Mouse (Mus musculus) urinary bladder, adult 18-20 months (tissue): ENCODE data around the gene Tas2r143.
A peak's percentile ranks its signal among the peaks of the same experiment; 100 is the strongest.

Source experiments
- DNase-seq, 2 experiments: peaks; one replicate each; pipeline ENCODE4 v3.0.0; 2022; ENCODE audit warnings: low spot score in 2 of 2, mixed read lengths in 2 of 2

Gene Tas2r143

DNA sequence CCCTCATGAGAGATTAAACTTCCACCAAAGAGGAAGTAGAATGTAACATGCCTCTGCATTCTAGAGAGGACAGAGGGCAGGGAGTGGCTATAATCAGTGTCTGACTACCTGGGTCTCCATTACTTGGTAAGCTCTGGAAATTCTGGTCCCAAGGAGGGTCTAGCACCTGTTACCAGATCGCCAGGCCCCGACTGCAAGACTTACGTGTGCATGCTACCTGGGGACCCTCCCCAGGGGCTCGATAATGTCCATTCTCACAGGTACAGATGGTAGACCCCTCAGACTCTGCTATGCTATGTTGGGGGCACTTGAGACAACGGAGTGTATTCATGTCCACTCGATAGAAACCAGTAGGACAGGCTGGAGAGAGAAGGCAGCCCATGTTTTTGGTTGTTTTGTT lies 34.8 kb upstream of the Tas2r143 start:
- DNase-seq, result no peak

DNA sequence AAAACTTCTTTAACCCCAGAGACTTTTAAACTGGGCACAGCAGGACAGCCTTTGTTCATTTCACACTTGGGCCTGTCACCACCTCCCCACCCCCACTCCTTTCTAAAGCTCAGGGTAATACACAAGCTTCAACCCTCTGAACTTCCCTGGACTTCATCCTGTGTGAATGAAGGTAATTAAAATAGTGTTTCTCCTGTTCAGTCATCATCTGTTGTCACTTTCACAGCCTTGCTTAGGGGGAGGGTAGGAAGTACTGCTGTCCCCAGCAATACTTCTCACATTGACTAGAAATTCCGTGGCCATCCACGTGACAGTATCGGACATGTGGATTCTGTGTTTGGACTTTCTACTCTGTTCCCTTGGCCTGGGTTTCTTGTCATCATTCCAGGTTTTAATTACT lies 30.2 kb upstream of the Tas2r143 start:
- DNase-seq, result no peak

DNA sequence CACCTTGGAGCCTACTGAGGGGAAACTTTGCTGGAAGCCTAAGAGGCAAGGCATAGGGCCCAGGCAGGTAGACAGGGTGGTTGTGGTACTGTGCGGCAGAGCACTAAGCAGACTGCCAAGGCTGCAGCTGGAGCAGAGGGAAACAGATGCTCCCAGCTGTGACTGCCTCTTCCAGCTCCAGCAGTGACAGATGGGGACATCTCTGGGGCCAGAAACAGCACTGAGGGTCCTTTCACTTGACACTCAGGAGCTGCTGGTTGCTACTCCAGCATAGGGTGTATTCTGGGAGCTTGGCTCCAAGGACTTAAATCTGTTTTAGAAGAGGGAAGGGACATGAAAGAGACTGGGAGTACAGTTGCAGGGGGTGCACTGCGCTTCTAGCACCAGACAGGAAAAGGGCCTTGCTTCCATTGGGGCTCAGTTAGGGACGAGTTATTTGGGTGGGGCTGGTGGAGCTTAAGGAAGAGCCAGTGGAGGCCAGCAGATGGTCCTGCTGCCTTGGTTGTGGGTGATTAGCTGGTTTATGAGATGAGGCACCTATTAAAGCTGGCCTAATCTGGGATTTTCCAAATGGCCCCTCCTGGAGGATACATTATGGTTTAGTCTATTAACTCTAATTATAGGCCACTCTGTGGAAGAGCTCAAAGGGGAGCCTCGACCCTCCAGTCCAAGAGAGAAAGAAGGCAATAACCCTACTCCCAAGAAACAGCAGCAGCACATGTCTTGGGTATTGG lies 29.2 kb upstream of the Tas2r143 start:
- no peak for DNase-seq

DNA sequence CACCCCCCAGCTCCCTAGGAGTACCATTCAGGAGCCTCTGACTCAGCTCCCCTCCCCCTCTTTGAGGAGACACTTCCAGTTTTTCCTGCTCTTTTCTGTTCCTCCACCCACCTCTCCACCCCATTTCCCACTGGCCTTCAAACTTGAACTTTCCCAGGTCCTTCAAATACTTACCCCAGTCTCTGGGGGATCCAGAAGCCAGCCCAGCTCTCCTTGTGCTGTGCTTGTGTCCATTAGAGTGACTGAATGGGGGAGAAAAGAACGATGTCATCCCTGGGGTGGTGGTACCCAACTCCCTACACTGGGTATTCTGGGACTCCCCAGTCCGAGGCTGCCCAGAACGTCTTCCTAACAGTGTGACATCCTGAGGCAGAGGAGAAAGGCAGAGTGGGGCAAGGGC lies 28.0 kb upstream of the Tas2r143 start:
- DNase-seq, result no peak

DNA sequence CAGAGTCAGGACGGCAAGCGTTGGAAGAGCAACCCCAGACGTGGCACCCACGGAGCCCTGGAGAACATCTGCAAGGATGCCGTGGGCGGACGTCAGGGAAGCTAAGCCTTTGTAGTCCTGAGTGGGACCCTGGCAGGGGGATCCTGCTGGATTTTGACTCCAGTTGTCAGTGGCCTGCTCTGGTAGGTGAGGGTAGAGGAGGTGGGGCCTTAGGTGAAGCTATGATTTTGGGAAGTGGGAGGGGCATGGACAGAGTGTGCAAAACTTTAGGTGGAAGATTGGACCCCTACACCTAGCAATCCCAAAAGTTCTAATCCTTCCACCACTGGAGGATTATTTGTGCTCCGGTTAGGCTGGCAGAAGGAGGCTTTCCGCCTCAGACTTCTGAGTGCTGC lies 27.6 kb upstream of the Tas2r143 start:
- no peak for DNase-seq

DNA sequence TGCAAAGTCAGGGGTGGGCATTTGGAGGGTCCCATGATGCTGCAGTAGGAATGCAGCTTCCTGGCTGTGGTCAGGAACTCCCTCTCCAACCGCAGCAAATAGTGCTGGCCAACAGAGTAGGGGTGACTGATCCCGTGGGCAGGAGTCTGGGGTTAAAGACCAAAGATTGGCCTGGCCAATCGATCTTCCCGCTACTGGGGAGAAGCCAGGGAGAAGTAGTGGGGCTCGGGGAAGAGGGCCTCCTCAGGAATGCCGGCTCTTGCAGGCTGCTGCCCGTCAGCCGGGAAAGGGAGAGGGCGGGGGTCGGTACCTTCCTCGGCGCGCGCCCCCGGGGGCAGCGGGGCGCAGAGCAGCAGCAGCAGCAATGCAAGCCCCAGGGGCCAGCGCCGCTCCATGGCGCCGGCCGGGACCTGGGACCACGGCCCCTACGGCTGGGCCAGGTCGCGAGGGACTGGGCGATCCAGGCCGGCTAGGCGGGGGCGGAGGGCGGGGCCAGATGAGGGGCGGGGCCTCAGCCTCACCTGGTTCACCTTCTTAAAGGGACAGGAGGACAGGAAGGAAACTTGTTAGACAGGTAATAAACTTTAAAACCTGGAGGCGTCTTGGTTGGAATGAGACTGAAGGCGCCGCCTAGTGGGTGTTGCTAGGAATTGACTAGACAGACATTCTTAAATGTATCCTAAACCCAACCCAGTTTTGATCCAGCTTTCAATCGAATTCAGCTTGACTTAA lies 27.1 kb upstream of the Tas2r143 start, which contains the start of gene Epha1:
TSS of gene Epha1 (minus strand) at position 453 of the 732 bp plus-strand sequence.
- peak in 1 of 2 experiments; percentile 67 for DNase-seq

DNA sequence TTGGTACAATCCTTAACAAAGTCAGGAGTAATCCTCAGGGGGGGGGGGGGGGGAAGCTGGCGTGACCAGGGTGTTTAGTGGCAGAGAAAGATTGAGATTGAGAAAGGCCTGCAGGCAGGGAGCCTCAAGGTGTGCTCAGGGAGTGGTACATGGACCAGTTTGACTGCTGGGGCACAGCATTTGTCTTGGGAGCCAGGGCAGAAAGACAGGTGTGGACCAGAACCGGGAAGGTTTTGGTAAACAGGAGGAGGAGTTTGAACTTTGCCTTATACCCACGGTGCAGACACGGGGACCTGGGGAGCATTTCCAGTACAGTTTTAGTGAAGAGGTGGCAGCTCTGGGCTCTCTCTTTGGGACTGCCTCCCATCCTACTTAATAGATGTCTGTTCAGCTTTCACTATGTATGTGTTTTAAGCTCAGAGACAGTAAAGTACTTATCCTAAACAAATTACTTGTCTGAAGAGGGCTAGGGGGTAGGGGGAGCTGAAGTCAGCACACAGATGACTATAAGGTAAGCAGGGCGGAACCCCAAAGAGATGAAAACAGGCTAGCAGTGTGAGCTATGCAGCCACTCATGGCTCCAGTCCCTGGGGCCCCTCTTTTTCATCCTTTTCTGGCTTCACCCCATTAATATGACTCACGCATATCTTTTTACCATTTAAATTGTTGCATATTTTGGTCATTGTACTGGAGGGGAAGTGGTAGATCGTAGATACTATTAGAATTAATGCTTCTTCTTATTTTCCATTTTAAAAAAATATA lies 26.2 kb upstream of the Tas2r143 start:
- peak in 1 of 2 experiments; percentile 62 for DNase-seq

DNA sequence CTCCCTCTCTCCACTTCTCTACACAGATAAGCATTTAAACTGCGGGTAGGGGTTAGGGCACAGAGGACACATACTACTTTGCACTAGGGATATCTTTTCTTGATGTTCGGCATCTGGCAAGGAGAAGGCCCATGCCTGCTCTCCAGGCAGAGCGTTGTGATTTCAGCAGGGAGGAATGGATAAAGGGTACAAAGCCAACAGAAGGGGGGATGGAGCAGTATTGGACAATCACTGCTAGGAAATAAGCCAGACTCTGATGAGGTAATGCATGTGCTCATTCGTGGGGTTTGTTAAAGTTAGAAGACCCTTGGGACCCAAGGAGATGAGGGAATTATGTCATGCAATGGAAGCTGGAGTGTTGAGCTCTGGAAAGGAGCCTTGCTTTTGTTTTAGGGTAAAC lies 25.3 kb upstream of the Tas2r143 start:
- no peak for DNase-seq

DNA sequence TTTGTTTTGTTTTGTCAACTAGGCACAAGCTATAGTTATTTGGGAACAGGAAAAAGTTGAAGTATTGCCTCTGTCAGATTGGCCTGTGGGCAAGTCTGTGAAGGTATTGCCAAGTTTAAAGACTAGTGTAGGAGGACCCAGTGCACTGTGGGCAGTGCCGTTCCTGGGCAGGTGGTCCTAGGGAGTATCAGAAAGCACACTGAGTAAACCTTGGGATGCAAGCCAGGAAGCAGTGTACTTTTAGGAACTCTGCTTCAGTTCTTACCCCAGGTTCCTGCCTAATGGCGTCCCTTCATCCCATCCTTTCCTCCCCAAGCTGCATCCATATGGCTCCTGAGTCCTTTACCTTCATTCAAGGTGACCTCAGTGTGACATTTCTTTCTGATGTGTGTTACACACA lies 24.9 kb upstream of the Tas2r143 start:
- no peak for DNase-seq

DNA sequence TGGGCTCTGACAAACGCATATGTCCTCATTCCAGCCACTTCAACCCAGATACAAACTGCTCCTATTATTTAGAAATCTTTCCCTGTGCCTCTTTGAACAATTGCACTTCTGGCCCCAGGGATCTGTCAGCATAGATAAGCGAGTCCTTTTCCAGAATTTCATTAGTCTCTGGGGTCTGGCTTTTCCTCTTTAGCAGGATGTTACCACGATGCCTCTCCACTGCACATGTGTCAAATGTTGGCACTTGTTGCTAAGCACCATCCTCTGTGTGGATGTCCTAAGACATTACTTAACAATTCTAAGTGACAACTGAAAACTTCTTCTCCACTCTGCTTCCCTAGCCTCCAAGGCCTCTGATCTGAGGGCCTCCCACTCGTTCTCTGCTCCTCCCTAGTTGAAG lies 24.0 kb upstream of the Tas2r143 start:
- DNase-seq, result no peak

DNA sequence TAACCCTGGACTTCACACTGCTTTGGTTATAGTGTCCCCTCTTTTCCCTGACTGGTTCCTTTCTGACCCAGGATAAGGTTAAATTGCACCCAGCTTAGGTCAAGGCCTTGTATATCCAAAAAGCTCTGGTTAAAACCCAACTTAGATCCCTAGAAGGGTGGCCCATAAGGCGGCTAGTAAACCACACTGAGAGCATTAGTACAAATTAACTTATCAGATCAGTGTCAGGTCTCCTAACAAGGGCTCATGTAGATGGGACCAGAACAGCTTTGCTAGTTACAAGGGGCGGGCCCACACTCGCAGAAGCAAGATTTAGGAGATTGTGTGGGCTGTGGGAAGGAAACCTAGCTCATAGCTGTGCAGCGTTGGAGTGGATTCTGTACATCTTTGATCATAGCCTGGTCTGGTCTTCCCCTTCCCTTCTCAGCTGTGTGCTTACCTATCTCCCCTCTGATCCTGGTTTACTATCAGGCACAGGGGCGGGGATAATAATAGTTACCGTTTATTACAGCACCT lies 23.5 kb upstream of the Tas2r143 start:
- no peak for DNase-seq

DNA sequence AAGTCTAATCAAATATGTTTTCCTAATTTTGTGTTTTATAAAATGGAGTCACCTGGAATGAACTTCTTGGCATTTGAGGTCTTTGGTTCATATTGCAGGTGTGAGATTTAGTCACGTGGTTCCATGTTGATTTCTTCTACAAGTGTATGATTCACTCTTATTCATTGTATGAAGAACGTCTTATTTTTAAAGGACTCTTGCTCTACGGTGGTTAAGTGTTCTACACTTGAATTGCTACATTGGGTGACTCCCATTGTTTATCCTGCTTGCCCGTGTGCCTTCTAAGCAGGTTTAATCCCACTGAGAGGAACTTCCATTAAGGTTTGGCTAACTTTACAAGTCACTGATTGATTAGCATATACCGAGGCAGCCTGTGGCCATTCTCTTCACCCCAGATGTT lies 22.8 kb upstream of the Tas2r143 start:
- DNase-seq, result no peak

DNA sequence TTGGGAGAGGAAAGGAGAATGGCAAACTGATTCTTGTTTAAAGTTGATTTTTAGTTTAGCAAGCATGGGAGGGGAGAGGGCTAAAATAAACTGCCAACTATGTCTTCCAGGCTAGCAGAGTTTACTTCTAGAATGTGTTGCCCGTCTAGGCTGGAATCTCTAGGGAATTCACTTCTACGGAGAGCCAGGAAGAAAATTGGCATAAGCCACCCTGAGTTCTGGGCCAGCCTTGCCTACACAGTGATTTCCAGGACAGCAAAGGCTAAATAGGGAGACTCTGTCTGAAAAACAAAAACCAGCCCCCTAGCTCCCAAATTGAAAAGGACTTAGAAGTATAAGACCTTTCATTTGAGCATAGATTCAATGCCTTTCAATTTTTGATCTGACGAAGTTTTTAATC lies 20.5 kb upstream of the Tas2r143 start:
- DNase-seq, result no peak

DNA sequence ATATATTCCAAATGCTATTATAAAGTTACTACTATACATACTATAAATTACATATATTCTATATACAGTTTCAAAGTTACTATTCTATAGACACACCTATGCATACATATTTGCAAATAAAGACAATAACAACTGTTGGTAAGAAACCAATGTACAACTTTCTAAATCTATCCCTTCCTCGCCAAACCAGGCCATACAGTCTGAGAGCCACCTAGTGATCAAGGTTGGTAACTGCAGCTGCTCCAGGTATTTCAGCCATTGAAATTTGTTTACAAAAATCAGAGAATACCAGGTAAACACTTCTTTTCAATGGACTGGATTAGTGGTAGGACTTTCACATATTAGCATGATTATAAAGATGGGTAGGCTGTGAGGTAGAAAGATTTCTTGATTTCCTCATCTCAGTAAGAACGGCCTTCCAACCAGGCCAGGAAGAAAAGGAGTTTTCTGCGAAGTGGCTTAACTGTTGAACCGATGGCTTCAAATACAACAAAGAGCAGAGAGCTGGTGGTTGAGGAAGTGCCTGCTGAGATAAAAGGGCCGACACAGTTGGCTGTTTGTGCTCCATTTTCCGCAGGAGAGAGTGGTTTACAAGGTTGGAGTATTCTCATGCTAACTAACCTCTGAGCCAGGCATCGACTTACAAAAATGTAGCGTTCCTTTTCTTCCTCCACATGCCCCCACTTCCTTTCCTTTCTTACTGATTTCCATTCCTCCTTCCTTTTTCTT lies 19.5 kb upstream of the Tas2r143 start:
- DNase-seq, result no peak

DNA sequence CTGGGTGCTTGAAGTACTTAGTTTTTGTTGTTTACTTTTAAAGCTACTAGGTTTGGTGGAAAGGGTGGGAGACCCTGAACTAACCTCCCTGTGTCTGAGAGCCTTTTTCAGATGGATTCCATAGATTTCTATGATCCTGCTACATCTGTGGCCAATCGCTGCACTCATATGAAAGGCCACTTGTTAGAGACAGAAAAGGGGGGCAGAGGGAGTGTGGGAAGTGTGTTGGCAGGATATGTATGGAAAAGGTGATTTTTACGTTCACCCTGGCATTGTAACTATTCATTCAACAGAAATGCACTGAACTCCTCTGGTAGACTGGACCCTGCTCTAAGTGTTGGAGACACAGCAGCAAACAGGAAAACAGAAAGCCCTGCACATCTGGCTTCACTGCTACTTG lies 18.8 kb upstream of the Tas2r143 start:
- DNase-seq, result no peak

DNA sequence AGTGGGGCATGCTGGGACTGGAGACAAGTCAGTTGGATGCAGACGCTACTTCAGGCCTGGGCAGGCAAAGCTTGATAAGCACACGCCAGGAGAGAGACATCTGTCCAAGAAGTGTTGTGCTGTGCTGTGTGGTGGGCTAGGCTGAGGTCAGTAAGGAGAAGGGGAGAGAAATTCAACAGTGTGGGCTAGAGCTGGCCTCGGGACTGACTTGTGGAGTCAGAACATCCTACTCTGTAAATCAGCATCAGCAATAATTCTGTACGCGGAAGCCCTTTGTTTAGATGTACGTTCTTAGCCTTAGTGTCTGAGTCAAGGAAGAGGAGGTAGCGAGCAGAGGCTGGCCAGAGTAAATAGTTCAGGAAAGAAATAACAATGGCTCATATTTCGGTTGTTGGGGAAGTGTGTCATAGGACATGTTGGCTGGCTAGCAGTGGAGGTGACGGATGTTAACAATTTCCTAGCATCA lies 18.1 kb upstream of the Tas2r143 start:
- DNase-seq, result no peak

DNA sequence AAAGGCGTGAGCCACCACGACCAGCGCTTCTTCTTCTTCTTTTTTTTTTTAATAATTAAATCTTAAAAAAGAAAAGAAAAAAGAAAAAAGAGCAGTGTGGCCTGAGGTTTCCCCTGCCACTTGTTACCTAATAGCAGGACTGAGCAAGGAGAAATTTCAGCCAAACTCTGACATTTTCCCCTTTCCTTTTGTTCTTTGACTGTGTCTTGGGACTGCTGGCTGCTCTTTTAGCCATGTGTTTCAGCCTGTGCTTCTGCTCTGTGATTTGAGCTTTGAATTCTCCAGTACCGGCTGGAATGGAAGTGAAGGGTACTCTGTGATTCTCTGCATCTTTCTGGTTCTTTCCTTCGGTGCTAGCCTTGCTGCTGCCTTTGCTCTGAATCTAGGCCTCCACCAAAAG lies 16.7 kb upstream of the Tas2r143 start:
- DNase-seq, result no peak

DNA sequence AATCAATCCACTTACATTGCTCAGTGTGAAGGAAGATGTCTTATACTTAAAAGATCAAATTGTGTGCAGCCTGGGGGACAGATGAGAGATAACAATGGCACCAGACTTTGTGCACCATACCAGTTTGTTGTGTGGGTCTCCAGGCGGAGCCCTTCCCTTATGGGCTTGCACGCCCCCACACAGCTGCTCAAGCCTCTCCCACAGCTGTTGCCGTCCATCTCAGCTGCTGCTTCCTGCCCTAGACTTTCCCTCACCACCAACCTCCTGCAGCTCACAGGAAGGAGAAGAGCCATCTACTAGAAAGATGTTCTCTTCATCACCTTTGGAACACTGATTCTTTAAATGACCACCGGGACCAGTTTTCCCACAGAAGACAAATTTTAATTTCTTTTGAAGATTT lies 14.4 kb upstream of the Tas2r143 start:
- DNase-seq, result no peak

DNA sequence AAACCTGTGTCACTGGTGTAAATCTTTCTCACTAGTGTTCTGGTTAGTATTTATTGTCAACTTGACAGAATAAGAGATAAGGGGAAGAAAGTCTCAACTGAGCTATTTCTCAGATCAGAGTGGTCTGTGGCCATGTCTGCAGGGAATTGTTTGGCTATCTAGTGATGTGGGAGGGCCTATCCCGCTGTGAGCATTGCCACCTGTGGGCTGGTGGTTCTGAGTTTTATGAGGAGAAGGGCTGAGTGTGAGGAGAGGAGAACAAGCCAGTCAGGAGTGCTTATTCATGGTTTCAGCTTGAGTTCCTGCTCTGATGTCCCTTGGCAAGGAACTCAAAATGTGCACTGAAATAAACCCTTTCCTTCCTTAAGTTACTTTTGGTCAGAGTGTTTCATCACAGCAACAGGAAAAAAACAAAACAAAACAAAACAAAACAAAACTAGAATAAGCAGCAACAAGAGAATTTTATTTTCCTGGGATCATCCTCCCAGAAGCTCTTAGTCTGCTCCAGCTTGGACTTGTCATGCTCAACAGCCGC lies 8.2 kb upstream of the Tas2r143 start:
- no peak for DNase-seq

DNA sequence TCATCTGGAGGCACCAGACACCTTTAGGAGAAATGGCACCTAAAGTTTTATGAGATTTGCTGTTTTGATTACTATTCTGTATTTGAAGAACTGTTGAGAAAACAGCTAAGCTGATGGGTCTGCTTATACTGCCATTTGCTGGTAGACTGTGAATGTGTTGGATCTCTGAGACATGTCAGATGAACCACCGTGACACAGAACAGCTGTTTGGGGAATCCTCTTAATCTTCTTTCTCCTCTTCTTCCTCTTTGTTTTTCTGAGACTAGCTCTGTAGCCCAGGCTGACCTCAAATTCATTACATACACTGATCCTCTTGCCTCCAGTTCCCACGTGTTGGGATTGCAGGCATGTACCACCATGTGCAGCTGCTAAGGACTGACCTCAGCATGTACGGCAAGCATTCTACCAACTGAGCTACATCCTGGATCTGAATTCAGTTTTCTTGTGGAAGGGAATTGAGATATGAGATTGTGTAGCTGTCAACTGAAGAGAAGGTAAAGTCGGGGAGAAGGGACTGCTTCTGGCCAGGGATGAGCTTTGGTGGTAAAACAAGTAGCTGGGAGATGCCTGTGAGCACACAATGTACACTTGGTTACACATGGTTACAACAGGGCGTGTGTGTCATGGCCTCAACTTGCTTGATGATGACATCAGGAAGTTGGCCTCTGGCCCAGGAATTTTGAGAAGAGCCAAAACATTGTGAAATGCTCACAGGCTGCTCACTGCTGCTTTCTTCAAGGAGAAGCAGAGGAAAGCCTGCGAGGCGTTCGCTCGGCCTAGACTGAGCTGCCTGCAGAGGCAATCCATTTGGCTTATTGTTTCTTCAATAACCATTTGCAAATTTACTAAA lies 3.9 kb upstream of the Tas2r143 start:
- DNase-seq, result peak; percentile 78 to 92
